Mouse (Mus musculus) midbrain, embryonic 15.5 days (tissue): ENCODE results near the gene Stra6l. TPM values are rescaled to one million over a fixed set of nuclear protein-coding genes. Genes with fewer than 3 reads are reported as not detected.
A peak's percentile ranks its signal among the peaks of the same experiment; 100 is the strongest.

ENCODE experiments used
- ATAC-seq: fragments of 200-750 bp; cut with Nextera tagmentation; replicated peaks from 2 replicates; pipeline ENCODE4 v1.8.0; 2017; ENCODE audit warnings: moderate TSS enrichment
- H3K27ac ChIP-seq: fragments of 300-500 bp; sonication (generic); 2 replicates; pipeline ENCODE4 v1.5.1; 2015; ENCODE audit warnings: mild to moderate bottlenecking, inconsistent platforms
- H3K27me3 ChIP-seq: fragments of 300-500 bp; sonication (generic); replicated peaks from 2 replicates; pipeline ENCODE4 v1.6.1; 2015; ENCODE audit warnings: inconsistent platforms
- H3K36me3 ChIP-seq: fragments of 300-500 bp; sonication (generic); replicated peaks from 2 replicates; pipeline ENCODE4 v1.6.1; 2015; ENCODE audit warnings: inconsistent platforms
- H3K4me1 ChIP-seq: fragments of 300-500 bp; sonication (generic); 2 replicates; pipeline ENCODE4 v1.6.1; 2015; ENCODE audit warnings: inconsistent platforms
- H3K4me2 ChIP-seq: fragments of 300-500 bp; sonication (generic); 2 replicates; pipeline ENCODE4 v1.6.1; 2015; ENCODE audit warnings: inconsistent platforms, mild to moderate bottlenecking, moderate library complexity
- H3K4me3 ChIP-seq: fragments of 300-500 bp; sonication (generic); 2 replicates; pipeline ENCODE4 v1.5.1; 2015; ENCODE audit warnings: mild to moderate bottlenecking, inconsistent platforms
- H3K9ac ChIP-seq: fragments of 300-500 bp; sonication (generic); 2 replicates; pipeline ENCODE4 v1.6.1; 2015; ENCODE audit warnings: mild to moderate bottlenecking, inconsistent platforms
- H3K9me3 ChIP-seq: fragments of 300-500 bp; sonication (generic); 2 replicates; pipeline ENCODE4 v1.6.1; 2016; ENCODE audit warnings: inconsistent platforms
- WGBS: fragments of 180-500 bp; shearing (Covaris S2); methylation state at CpG from one replicate; pipeline ENCODE4 v1.1.7; 2015; ENCODE audit warnings: mixed read lengths; 5-methylcytosine and 5-hydroxymethylcytosine counted together
- polyA plus RNA-seq: library from polyadenylated mRNA; unstranded; fragments of >200 nt; fragmentation: Nextera tagmentation; extraction: Ambion mirVana; gene quantifications from 2 replicates; pipeline ENCODE4 v1.2.1, GENCODE M21; 2015

Stra6l gene
- polyA plus RNA-seq, 1 experiment from 2014 or later = 1.0 TPM

- Histone ChIP-seq H3K27me3 (no peaks in the 10 kb centered on the region), H3K27ac (no peak within 1 kb of the TSS), H3K4me1 (peaks cover 6% of the 10 kb centered on the region), H3K9me3 (no peaks in the 10 kb centered on the region), H3K36me3 (no peaks in the 10 kb centered on the region), H3K4me3 (0 out of 2 replicates have a peak within 1 kb of the TSS, but pooled peaks have one; percentile 11), H3K4me2 (peak within 1 kb of the TSS; percentile 34), H3K9ac (no peak within 1 kb of the TSS)
- 9% methylated on average over 19 of the region's 19 CpGs for WGBS
- ATAC-seq = no peak
These were observed 41.8 kb downstream of the Stra6l start, which contains the start of gene Ccdc180 for GRCm38 (mm10) chr4:45890066-45890761. Gene Ccdc180 (plus strand): TSS chr4:45890303.

- H3K36me3 ChIP-seq = no peaks in the 10 kb centered on the region
- no peaks in the 10 kb centered on the region for H3K4me1 ChIP-seq
- 18% methylated on average over 16 of the region's 16 CpGs for WGBS
- H3K27me3 ChIP-seq = no peaks in the 10 kb centered on the region
- H3K9ac ChIP-seq = no peak overlapping the region
- H3K27ac ChIP-seq = no peak overlapping the region
- H3K9me3 ChIP-seq = no peaks in the 10 kb centered on the region
- no peak overlapping the region for H3K4me2 ChIP-seq
- H3K4me3 ChIP-seq = no peak overlapping the region
- no peak for ATAC-seq
These were observed 48.1 kb downstream of the Stra6l start for GRCm38 (mm10) chr4:45896425-45897081.

- WGBS = 65% methylated on average over 5 of the region's 5 CpGs
- Histone ChIP-seq H3K27me3 (no peaks in the 10 kb centered on the region), H3K4me3 (no peak overlapping the region), H3K27ac (no peak overlapping the region), H3K36me3 (no peaks in the 10 kb centered on the region), H3K9ac (no peak overlapping the region), H3K4me1 (no peaks in the 10 kb centered on the region), H3K4me2 (no peak overlapping the region), H3K9me3 (no peaks in the 10 kb centered on the region)
- ATAC-seq = no peak
These were observed 49.9 kb downstream of the Stra6l start for GRCm38 (mm10) chr4:45898413-45898812.

- H3K36me3 ChIP-seq = no peaks in the 10 kb centered on the region
- no peaks in the 10 kb centered on the region for H3K9me3 ChIP-seq
- 92% methylated on average over 13 of the region's 13 CpGs for WGBS
- ATAC-seq = no peak
- H3K4me1 ChIP-seq = no peaks in the 10 kb centered on the region
- no peak overlapping the region for H3K4me3 ChIP-seq
- H3K27ac ChIP-seq = no peak overlapping the region
- no peak overlapping the region for H3K9ac ChIP-seq
- no peaks in the 10 kb centered on the region for H3K27me3 ChIP-seq
- H3K4me2 ChIP-seq = no peak overlapping the region
These were observed 60.8 kb downstream of the Stra6l start for GRCm38 (mm10) chr4:45909256-45909655.

- no peak overlapping the region for H3K4me2 ChIP-seq
- no peak overlapping the region for H3K4me3 ChIP-seq
- 83% methylated on average over 4 of the region's 4 CpGs for WGBS
- no peaks in the 10 kb centered on the region for H3K27me3 ChIP-seq
- H3K27ac ChIP-seq = no peak overlapping the region
- H3K9ac ChIP-seq = no peak overlapping the region
- H3K9me3 ChIP-seq = no peaks in the 10 kb centered on the region
- no peaks in the 10 kb centered on the region for H3K36me3 ChIP-seq
- no peak for ATAC-seq
- H3K4me1 ChIP-seq = no peaks in the 10 kb centered on the region
These were observed 61.5 kb downstream of the Stra6l start for GRCm38 (mm10) chr4:45909924-45910323.

- no peak overlapping the region for H3K9ac ChIP-seq
- no peaks in the 10 kb centered on the region for H3K27me3 ChIP-seq
- no peak for ATAC-seq
- WGBS = 85% methylated on average over 5 of the region's 5 CpGs
- H3K9me3 ChIP-seq = no peaks in the 10 kb centered on the region
- H3K4me1 ChIP-seq = no peaks in the 10 kb centered on the region
- no peak overlapping the region for H3K4me3 ChIP-seq
- no peaks in the 10 kb centered on the region for H3K36me3 ChIP-seq
- no peak overlapping the region for H3K27ac ChIP-seq
- H3K4me2 ChIP-seq = no peak overlapping the region
These were observed 62.8 kb downstream of the Stra6l start for GRCm38 (mm10) chr4:45911256-45911655.

GRCm38 (mm10) chr4:45911876-45912275 lies 63.4 kb downstream of the Stra6l start:
- no peak overlapping the region for H3K4me3 ChIP-seq
- H3K27me3 ChIP-seq = no peaks in the 10 kb centered on the region
- no peak overlapping the region for H3K9ac ChIP-seq
- H3K9me3 ChIP-seq = no peaks in the 10 kb centered on the region
- no peak overlapping the region for H3K4me2 ChIP-seq
- no peak overlapping the region for H3K27ac ChIP-seq
- no peaks in the 10 kb centered on the region for H3K4me1 ChIP-seq
- no peak for ATAC-seq
- no peaks in the 10 kb centered on the region for H3K36me3 ChIP-seq
- WGBS = 93% methylated on average over 4 of the region's 4 CpGs

- H3K9ac ChIP-seq = no peak overlapping the region
- 70% methylated on average over 7 of the region's 7 CpGs for WGBS
These were observed 68.6 kb downstream of the Stra6l start for GRCm38 (mm10) chr4:45917091-45917490.

GRCm38 (mm10) chr4:45921663-45922435 lies 73.4 kb downstream of the Stra6l start:
- Histone ChIP-seq H3K27me3 (no peaks in the 10 kb centered on the region), H3K4me3 (no peak overlapping the region), H3K9ac (no peak overlapping the region), H3K4me1 (no peaks in the 10 kb centered on the region), H3K4me2 (no peak overlapping the region), H3K9me3 (no peaks in the 10 kb centered on the region), H3K27ac (no peak overlapping the region), H3K36me3 (no peaks in the 10 kb centered on the region)
- no peak for ATAC-seq
- 88% methylated on average over 10 of the region's 10 CpGs for WGBS

More at GRCm38 (mm10) chr4:45917091-45917490, 68.6 kb downstream of the Stra6l start:
- H3K27ac ChIP-seq = no peak overlapping the region
- ATAC-seq = no peak
- H3K4me1 ChIP-seq = no peaks in the 10 kb centered on the region
- no peaks in the 10 kb centered on the region for H3K36me3 ChIP-seq
- no peaks in the 10 kb centered on the region for H3K27me3 ChIP-seq
- H3K4me2 ChIP-seq = no peak overlapping the region
- no peak overlapping the region for H3K4me3 ChIP-seq
- no peaks in the 10 kb centered on the region for H3K9me3 ChIP-seq

GRCm38 (mm10) chr4:45924011-45924410 lies 75.5 kb downstream of the Stra6l start:
- Histone ChIP-seq H3K27ac (no peak overlapping the region), H3K36me3 (no peaks in the 10 kb centered on the region), H3K4me3 (no peak overlapping the region), H3K9ac (no peak overlapping the region), H3K4me1 (no peaks in the 10 kb centered on the region), H3K9me3 (no peaks in the 10 kb centered on the region), H3K27me3 (no peaks in the 10 kb centered on the region), H3K4me2 (no peak overlapping the region)
- ATAC-seq = no peak
- WGBS = 91% methylated on average over 4 of the region's 4 CpGs

- no peak overlapping the region for H3K4me3 ChIP-seq
- H3K27ac ChIP-seq = no peak overlapping the region
- no peak overlapping the region for H3K9ac ChIP-seq
- H3K4me1 ChIP-seq = no peaks in the 10 kb centered on the region
- ATAC-seq = no peak
- WGBS = 80% methylated on average over 4 of the region's 4 CpGs
- no peak overlapping the region for H3K4me2 ChIP-seq
- H3K27me3 ChIP-seq = no peaks in the 10 kb centered on the region
- no peaks in the 10 kb centered on the region for H3K36me3 ChIP-seq
- H3K9me3 ChIP-seq = no peaks in the 10 kb centered on the region
These were observed 80.1 kb downstream of the Stra6l start for GRCm38 (mm10) chr4:45928561-45928960.
